Mouse (Mus musculus): ENCODE measurements around the gene Cpd. TPM values are rescaled to one million over a fixed set of nuclear protein-coding genes. Genes with fewer than 3 reads are reported as not detected.

Gene Cpd
- total and polyA plus RNA-seq, 2 experiments from 2014 or later, result 5.7 to 34.7 TPM

DNA sequence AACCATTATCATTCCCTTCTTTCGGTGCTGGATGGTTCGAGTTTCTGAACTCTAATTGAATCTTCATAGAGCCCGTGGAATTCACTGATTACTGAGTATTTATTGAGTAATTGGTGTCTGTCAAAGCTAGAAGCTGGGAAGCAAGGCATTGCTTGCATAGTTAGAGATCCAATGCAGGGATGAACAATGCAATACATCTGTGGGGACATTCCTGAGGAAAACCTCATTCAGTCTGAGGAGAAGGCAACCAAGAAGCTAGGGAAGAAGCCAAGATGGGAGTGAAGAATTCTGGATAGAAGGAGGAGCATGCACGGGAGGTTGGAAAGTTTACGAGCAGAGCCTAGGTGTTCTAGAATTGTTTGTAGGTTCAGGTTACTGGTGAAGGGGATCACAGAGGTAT, 1.3 kb upstream of the Cpd start:
- ATAC-seq (no peak), DNase-seq (ENCODE audit: low spot score) (no peak)
- H3K27ac ChIP-seq, result no peak overlapping the region
- H3K36me3 ChIP-seq (ENCODE audit: insufficient read depth, low read length), result no peaks in the 10 kb centered on the region
- H3K4me1 ChIP-seq (ENCODE audit: insufficient read depth, low read length), result peaks cover 19% of the 10 kb centered on the region
- no peak overlapping the region for H3K4me2 ChIP-seq (ENCODE audit: low read depth, low read length)
- no peak overlapping the region for H3K9ac ChIP-seq (replicated peaks; ENCODE audit: low read length)
- no peak for TF ChIP-seq CTCF (IDR thresholded peaks at IDR 0.05; ENCODE audit: low read depth)
- H3K9me3 ChIP-seq (ENCODE audit: low read length), result no peaks in the 10 kb centered on the region
- H3K27me3 ChIP-seq (ENCODE audit: insufficient read depth, low read length), result no peaks in the 10 kb centered on the region
- H3K4me3 ChIP-seq (ENCODE audit: low read length), result no peak overlapping the region
- WGBS, result 84% methylated on average over 5 of the region's 5 CpGs

DNA sequence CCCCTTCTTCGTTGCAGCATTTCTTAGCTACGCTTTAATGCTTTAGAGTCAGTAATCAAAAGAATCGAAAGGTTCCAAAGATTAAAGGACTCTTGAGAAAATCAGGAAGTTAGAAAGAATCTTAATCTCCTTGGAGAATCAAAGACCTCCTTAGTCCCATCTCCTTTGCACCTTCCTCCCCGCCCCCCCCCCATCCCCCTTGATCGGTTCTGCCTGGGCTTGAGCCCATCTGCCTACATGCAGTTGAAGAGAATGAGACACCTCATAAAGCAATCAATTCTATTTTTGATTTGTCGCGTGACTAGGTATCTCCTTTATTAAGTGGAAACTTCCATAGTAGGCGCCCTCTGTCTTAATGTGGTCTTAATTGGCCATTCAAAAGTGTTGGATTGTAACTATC, 536 bp upstream of the Cpd start:
- Histone ChIP-seq H3K4me3 (ENCODE audit: low read length) (peak overlapping the region; percentile 88), H3K27ac (no peak overlapping the region), H3K36me3 (ENCODE audit: insufficient read depth, low read length) (no peaks in the 10 kb centered on the region), H3K9me3 (ENCODE audit: low read length) (no peaks in the 10 kb centered on the region), H3K4me2 (ENCODE audit: low read depth, low read length) (peak overlapping the region; percentile 90), H3K4me1 (ENCODE audit: insufficient read depth, low read length) (peaks cover 19% of the 10 kb centered on the region), H3K27me3 (ENCODE audit: insufficient read depth, low read length) (no peaks in the 10 kb centered on the region), H3K9ac (replicated peaks; ENCODE audit: low read length) (peak overlapping the region; percentile 87; the same call in 1 of the 2 replicates)
- ATAC-seq (no peak), DNase-seq (ENCODE audit: low spot score) (no peak)
- WGBS, result 22% methylated on average over 8 of the region's 8 CpGs
- TF ChIP-seq CTCF (IDR thresholded peaks at IDR 0.05; ENCODE audit: low read depth), result no peak

DNA sequence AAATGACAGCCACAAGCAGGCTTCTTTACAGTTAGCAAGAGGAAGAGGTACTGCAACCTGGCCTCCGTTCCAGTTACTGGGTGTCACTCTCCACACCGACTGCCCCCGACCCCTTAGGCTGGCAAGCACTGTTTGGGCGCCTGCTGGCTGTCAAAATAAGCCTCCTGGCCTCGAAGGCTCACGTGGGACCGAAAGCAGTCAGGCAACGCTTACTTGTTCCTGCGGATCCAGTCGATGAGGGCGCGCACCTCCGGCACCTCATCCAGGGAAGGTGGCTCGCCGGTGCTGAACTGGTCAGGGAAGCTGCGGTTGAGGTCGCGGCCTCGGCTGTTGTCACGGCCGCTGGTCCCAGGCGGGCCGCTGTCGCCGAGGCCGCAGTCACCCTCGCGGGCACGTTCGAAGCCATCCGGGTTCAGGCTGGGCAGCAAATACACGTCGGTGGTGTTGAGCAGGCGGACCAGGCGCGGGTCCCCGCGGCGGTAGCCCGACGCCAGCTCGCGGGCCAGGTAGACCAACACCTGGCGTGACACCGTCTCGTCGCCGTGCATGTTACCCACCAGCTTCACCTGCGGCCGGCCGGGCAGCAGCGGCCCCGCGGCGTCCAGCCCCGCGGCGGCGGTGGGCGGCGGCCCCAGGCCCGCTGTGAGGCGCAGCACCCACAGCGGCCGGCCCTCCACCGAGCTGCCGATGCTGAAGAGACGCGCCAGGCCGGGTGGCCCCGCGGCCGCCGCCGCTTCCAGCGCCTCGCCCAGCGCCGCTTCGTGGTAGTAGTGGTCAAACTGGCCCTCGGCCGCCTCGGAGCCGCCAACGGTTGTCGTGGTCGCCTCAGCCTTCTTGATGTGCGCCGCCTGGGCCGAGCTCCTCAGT, 574 bp downstream of the Cpd start:
- DNase-seq (ENCODE audit: low spot score) (peak; percentile 41), ATAC-seq (peak; percentile 78)
- no peak for TF ChIP-seq CTCF (IDR thresholded peaks at IDR 0.05; ENCODE audit: low read depth)
- Histone ChIP-seq H3K4me3 (ENCODE audit: low read length) (peak overlapping the region; percentile 88), H3K9me3 (ENCODE audit: low read length) (no peaks in the 10 kb centered on the region), H3K27me3 (ENCODE audit: insufficient read depth, low read length) (no peaks in the 10 kb centered on the region), H3K9ac (replicated peaks; ENCODE audit: low read length) (peak overlapping the region; percentile 87), H3K4me1 (ENCODE audit: insufficient read depth, low read length) (peaks cover 19% of the 10 kb centered on the region), H3K36me3 (ENCODE audit: insufficient read depth, low read length) (no peaks in the 10 kb centered on the region), H3K4me2 (ENCODE audit: low read depth, low read length) (peak overlapping the region; percentile 90), H3K27ac (peak overlapping the region; percentile 93)
- WGBS, result under 1% methylated on average over 85 of the region's 90 CpGs

DNA sequence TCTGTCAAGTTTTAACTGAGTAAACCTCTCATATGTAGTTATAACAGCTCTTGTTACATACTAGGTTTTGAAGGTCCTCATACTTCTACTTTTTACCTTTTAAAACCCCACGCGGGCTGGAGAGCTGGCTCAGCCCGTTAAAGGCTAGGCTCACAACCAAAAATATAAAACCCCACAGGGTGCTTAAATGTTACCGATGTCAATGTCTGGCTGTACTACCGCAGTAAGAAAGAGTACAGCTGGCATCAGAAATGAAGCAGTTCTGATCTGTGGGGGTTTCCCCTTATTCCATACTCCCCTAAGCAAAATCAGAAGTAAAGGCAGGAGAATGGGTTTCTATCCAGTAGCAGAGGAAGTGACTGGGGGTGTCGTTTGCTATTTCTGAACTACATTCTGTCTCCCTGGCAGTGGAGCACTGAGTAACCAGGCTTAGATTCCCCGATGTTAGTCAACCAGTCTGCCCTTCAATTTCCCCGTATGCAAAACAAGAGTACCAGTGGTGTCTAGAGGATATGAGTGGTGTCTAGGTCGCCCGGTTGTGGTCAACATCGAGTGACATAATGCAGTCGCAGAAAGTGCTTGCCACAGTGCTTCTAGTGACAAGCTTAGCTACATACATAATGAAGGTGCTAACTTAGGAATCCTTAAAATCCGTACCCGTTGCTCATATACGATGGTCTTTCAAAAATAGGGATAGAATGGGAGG, 1.4 kb downstream of the Cpd start:
- no peak for TF ChIP-seq CTCF (IDR thresholded peaks at IDR 0.05; ENCODE audit: low read depth)
- no peak for ATAC-seq
- Histone ChIP-seq H3K36me3 (ENCODE audit: insufficient read depth, low read length) (no peaks in the 10 kb centered on the region), H3K27ac (no peak overlapping the region), H3K9me3 (ENCODE audit: low read length) (no peaks in the 10 kb centered on the region), H3K4me1 (ENCODE audit: insufficient read depth, low read length) (peaks cover 19% of the 10 kb centered on the region), H3K9ac (replicated peaks; ENCODE audit: low read length) (peak overlapping the region; percentile 87), H3K4me2 (ENCODE audit: low read depth, low read length) (peak overlapping the region; percentile 90), H3K27me3 (ENCODE audit: insufficient read depth, low read length) (no peaks in the 10 kb centered on the region), H3K4me3 (ENCODE audit: low read length) (peak overlapping the region; percentile 88)
- 16% methylated on average over 15 of the region's 15 CpGs for whole genome bisulfite sequencing
- DNase-seq (ENCODE audit: low spot score), result no peak

DNA sequence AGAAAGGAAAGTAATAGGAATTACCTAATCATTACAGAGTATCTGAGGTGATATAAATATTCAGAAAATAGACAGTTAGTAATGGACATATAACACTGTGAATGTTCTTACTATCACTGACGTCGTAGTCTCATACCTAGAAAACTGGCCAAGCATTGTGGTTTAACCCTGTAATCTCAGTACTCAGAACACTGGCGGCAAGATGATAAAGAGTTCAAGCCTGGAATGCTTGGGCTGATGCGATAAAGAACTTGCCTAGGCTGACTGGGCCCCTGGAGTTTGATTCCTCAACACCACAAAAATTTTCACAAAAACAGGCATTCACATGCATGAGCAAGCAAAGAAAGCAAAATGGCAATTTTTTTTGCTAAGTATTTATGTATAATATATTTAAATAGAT, 8.2 kb downstream of the Cpd start:
- 93% methylated on average over 4 of the region's 4 CpGs for WGBS
- no peaks in the 10 kb centered on the region for H3K9me3 ChIP-seq (ENCODE audit: low read length)
- H3K27ac ChIP-seq, result no peak overlapping the region
- no peaks in the 10 kb centered on the region for H3K4me1 ChIP-seq (ENCODE audit: insufficient read depth, low read length)
- no peak for ATAC-seq
- no peak for TF ChIP-seq CTCF (IDR thresholded peaks at IDR 0.05; ENCODE audit: low read depth)
- H3K36me3 ChIP-seq (ENCODE audit: insufficient read depth, low read length), result no peaks in the 10 kb centered on the region
- no peak for DNase-seq (ENCODE audit: low spot score)
- H3K27me3 ChIP-seq (ENCODE audit: insufficient read depth, low read length), result no peaks in the 10 kb centered on the region
- no peak overlapping the region for H3K4me3 ChIP-seq (ENCODE audit: low read length)
- no peak overlapping the region for H3K9ac ChIP-seq (replicated peaks; ENCODE audit: low read length)
- H3K4me2 ChIP-seq (ENCODE audit: low read depth, low read length), result no peak overlapping the region

DNA sequence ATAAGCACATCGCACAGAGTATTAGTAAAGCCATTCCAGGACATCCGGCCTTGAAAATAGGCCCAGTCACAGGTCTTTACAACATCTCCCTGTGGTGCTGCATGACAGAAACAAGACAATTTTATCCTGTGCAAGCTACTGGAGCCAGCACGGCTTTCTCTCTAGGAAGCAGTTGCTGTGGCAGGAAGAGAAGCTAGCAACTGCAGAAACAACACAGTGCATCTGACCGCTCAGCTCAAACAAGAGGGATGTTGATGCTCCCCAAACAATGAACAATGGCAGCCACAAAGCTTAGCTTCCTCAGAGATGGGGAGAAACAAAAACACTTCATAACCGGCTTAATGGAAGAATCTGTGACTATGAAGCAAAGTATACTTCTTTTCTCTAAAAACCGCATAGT, 10.5 kb downstream of the Cpd start:
- 61% methylated on average over 6 of the region's 6 CpGs for WGBS
- H3K4me1 ChIP-seq (ENCODE audit: insufficient read depth, low read length), result no peaks in the 10 kb centered on the region
- ATAC-seq (no peak), DNase-seq (ENCODE audit: low spot score) (peak; percentile 10)
- peak overlapping the region; percentile 3; the same call in 1 of the 2 replicates for H3K27ac ChIP-seq
- H3K27me3 ChIP-seq (ENCODE audit: insufficient read depth, low read length), result no peaks in the 10 kb centered on the region
- H3K4me3 ChIP-seq (ENCODE audit: low read length), result no peak overlapping the region
- no peak overlapping the region for H3K4me2 ChIP-seq (ENCODE audit: low read depth, low read length)
- no peaks in the 10 kb centered on the region for H3K9me3 ChIP-seq (ENCODE audit: low read length)
- TF ChIP-seq CTCF (IDR thresholded peaks at IDR 0.05; ENCODE audit: low read depth), result no peak
- no peaks in the 10 kb centered on the region for H3K36me3 ChIP-seq (ENCODE audit: insufficient read depth, low read length)
- H3K9ac ChIP-seq (replicated peaks; ENCODE audit: low read length), result no peak overlapping the region
